Mouse (Mus musculus) liver, embryonic 11.5 days (tissue): ENCODE data around the gene Crtc1. TPM values are rescaled to one million over a fixed set of nuclear protein-coding genes. Genes with fewer than 3 reads are reported as not detected.

Experiments
- ATAC-seq: fragments of 200-750 bp; cut with Nextera tagmentation; replicated peaks from 2 replicates; pipeline ENCODE4 v1.8.0; 2017; ENCODE audit warnings: moderate number of reproducible peaks, mild to moderate bottlenecking, moderate TSS enrichment, moderate library complexity; ENCODE audit not compliant: low FRiP score
- DNase-seq: peaks from one replicate; pipeline ENCODE4 v3.0.0-alpha.2; 2017; ENCODE audit warnings: low spot score
- H3K27ac ChIP-seq: fragments of 300-500 bp; sonication (generic); 2 replicates; pipeline ENCODE4 v1.5.1; 2014; ENCODE audit warnings: mild to moderate bottlenecking, low read depth, low read length, control low read depth
- H3K27me3 ChIP-seq: fragments of 300-500 bp; sonication (generic); replicated peaks from 2 replicates; pipeline ENCODE4 v1.6.1; 2014; ENCODE audit warnings: low read length, mixed read lengths; ENCODE audit not compliant: control insufficient read depth, insufficient read depth
- H3K36me3 ChIP-seq: fragments of 300-500 bp; sonication (generic); 2 replicates; pipeline ENCODE4 v1.6.1; 2014; ENCODE audit warnings: mild to moderate bottlenecking, low read length, moderate library complexity, mixed read lengths; ENCODE audit not compliant: control insufficient read depth, insufficient read depth
- H3K4me1 ChIP-seq: fragments of 300-500 bp; sonication (generic); replicated peaks from 2 replicates; pipeline ENCODE4 v1.6.1; 2014; ENCODE audit warnings: low read length, mixed read lengths; ENCODE audit not compliant: control insufficient read depth, insufficient read depth
- H3K4me2 ChIP-seq: fragments of 300-500 bp; sonication (generic); 2 replicates; pipeline ENCODE4 v1.6.1; 2014; ENCODE audit warnings: mild to moderate bottlenecking, control low read depth, moderate library complexity
- H3K4me3 ChIP-seq: fragments of 300-500 bp; sonication (generic); 2 replicates; pipeline ENCODE4 v1.5.1; 2014; ENCODE audit warnings: low read depth, low read length, control low read depth
- H3K9ac ChIP-seq: fragments of 300-500 bp; sonication (generic); 2 replicates; pipeline ENCODE4 v1.6.1; 2014; ENCODE audit warnings: low read depth, low read length, control low read depth
- H3K9me3 ChIP-seq: fragments of 300-500 bp; sonication (generic); 2 replicates; pipeline ENCODE4 v1.6.1; 2016; ENCODE audit warnings: low read length, inconsistent platforms, mixed read lengths; ENCODE audit not compliant: control insufficient read depth
- WGBS: fragments of 180-500 bp; shearing (Covaris S2); extraction: QIAGEN DNeasy Blood & Tissue Kit; methylation state at CpG from one replicate; pipeline ENCODE4 v1.1.7; 2014; 5-methylcytosine and 5-hydroxymethylcytosine counted together
- polyA plus RNA-seq: library from polyadenylated mRNA; unstranded; fragments of >200 nt; fragmentation: Nextera tagmentation; extraction: Ambion mirVana; gene quantifications from 2 replicates; pipeline ENCODE4 v1.2.1, GENCODE M21; 2014

Crtc1 gene
- polyA plus RNA-seq, 1 experiment from 2014 or later, result 11.3 TPM

- Histone ChIP-seq H3K9ac (no peak overlapping the region), H3K4me1 (peaks cover 9% of the 10 kb centered on the region), H3K36me3 (no peaks in the 10 kb centered on the region), H3K27ac (no peak overlapping the region), H3K27me3 (no peaks in the 10 kb centered on the region), H3K4me2 (no peak overlapping the region), H3K4me3 (no peak overlapping the region), H3K9me3 (no peaks in the 10 kb centered on the region)
- DNase-seq (no peak), ATAC-seq (no peak)
- 55% methylated on average over 4 of the region's 4 CpGs for WGBS
Measured at GRCm38 (mm10) chr8:70360769-70361168, 78.6 kb downstream of the Crtc1 start.

DNA sequence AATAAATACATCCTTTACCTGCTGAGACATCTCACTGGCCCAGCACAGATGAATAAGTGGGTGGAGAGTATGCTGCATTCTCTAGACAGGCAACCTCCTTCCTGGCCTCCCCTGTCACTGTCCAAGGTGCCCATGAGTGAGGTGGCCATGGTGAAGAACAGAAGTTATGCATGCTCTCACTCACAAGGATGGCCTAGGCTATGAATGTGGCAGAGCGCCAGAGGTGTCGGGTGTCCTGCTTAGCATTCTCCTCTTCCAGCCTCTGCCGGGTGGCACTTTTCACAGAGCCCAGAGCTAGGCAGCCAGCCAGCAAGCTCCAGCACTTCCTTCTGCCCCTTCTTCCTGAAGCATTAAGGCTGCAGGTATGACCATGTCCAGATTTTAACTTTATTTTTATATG is 80.0 kb downstream of the Crtc1 start:
- 70% methylated on average over 3 of the region's 3 CpGs for WGBS
- Histone ChIP-seq H3K4me2 (no peak overlapping the region), H3K27me3 (no peaks in the 10 kb centered on the region), H3K36me3 (no peaks in the 10 kb centered on the region), H3K4me1 (peaks cover 18% of the 10 kb centered on the region), H3K4me3 (no peak overlapping the region), H3K9me3 (no peaks in the 10 kb centered on the region), H3K9ac (no peak overlapping the region), H3K27ac (no peak overlapping the region)
- DNase-seq (no peak), ATAC-seq (no peak)

DNA sequence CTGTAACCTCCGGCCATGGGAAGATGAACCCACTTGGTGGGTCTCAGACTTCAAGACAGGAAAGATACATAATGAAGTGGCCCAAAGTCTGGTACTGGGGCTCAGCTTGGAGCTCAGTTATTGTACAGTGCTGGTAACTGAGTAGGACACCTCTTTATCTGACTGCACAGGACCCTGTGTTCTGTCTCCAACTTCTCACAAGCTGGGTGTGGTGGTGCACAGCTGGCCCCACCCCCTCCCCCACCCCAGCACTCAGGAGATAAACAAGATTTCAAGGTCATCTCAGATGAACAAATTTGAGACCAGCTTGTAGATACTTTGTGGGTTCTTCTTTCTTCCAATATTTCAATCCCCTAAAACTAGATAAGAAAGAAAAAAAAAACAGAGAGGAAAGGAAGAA is 83.3 kb downstream of the Crtc1 start:
- Histone ChIP-seq H3K4me2 (peak overlapping the region; percentile 56), H3K4me1 (peaks cover 38% of the 10 kb centered on the region), H3K9ac (peak overlapping the region; percentile 52), H3K27ac (peak overlapping the region; percentile 87), H3K36me3 (no peaks in the 10 kb centered on the region), H3K4me3 (no peak overlapping the region), H3K9me3 (no peaks in the 10 kb centered on the region), H3K27me3 (no peaks in the 10 kb centered on the region)
- peak; percentile 83 for ATAC-seq
- DNase-seq, result no peak
- WGBS, result 59% methylated on average over 1 of the region's 1 CpGs

- ATAC-seq (no peak), DNase-seq (no peak)
- Histone ChIP-seq H3K4me3 (peak overlapping the region; percentile 96), H3K9ac (peak overlapping the region; percentile 100), H3K27me3 (no peaks in the 10 kb centered on the region), H3K4me2 (peak overlapping the region; percentile 81), H3K27ac (peak overlapping the region; percentile 93), H3K36me3 (peaks cover 3% of the 10 kb centered on the region; the same call in 1 of the 2 replicates), H3K9me3 (no peaks in the 10 kb centered on the region), H3K4me1 (peaks cover 58% of the 10 kb centered on the region)
- 62% methylated on average over 4 of the region's 4 CpGs for WGBS
Measured at GRCm38 (mm10) chr8:70354004-70354403, 85.4 kb downstream of the Crtc1 start.

- Histone ChIP-seq H3K27ac (peak within 1 kb of the TSS; percentile 93), H3K4me2 (peak within 1 kb of the TSS; percentile 99), H3K9ac (peak within 1 kb of the TSS; percentile 100), H3K4me3 (peak within 1 kb of the TSS; percentile 96), H3K36me3 (peaks cover 7% of the 10 kb centered on the region; the same call in 1 of the 2 replicates), H3K4me1 (peaks cover 65% of the 10 kb centered on the region), H3K9me3 (no peaks in the 10 kb centered on the region), H3K27me3 (no peaks in the 10 kb centered on the region)
- ATAC-seq (peak; percentile 84), DNase-seq (peak; percentile 98)
- 1% methylated on average over 63 of the region's 69 CpGs for WGBS
Measured at GRCm38 (mm10) chr8:70353194-70353817, 86.1 kb downstream of the Crtc1 start, which contains the start of gene Upf1. TSS of gene Upf1 (minus strand) at chr8:70353278.

GRCm38 (mm10) chr8:70352657-70353151 is 86.7 kb downstream of the Crtc1 start:
- WGBS, result under 1% methylated on average over 64 of the region's 64 CpGs
- Histone ChIP-seq H3K27ac (peak overlapping the region; percentile 93), H3K4me1 (peaks cover 69% of the 10 kb centered on the region), H3K27me3 (no peaks in the 10 kb centered on the region), H3K9me3 (no peaks in the 10 kb centered on the region), H3K36me3 (peaks cover 9% of the 10 kb centered on the region; the same call in 1 of the 2 replicates), H3K4me3 (peak overlapping the region; percentile 96), H3K4me2 (peak overlapping the region; percentile 99), H3K9ac (peak overlapping the region; percentile 100)
- ATAC-seq (peak; percentile 16; the same call in 1 of the 2 replicates), DNase-seq (peak; percentile 74)

DNA sequence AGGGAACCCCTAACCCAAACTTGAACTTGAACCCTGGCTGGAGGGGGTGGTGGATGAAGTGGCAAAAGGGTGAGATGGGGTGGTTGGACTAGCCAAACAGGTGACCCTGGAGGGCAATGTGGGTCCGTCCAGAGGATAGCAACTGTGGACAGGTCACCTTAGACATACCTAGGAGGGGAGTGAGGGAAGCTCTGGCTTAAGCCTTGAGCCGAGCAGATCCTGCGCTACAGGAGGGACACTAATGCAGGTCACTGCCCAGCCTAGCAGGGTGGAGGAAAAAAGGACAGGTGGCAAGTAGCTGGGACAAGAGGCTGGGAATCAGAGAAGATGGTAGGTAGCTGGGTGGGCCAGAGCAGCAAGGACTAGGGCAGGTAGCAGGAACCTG is 87.4 kb downstream of the Crtc1 start:
- Histone ChIP-seq H3K4me1 (peaks cover 73% of the 10 kb centered on the region), H3K4me3 (peak overlapping the region; percentile 96), H3K4me2 (peak overlapping the region; percentile 99), H3K9ac (peak overlapping the region; percentile 100), H3K27me3 (no peaks in the 10 kb centered on the region), H3K36me3 (peaks cover 9% of the 10 kb centered on the region; the same call in 1 of the 2 replicates), H3K27ac (peak overlapping the region; percentile 93), H3K9me3 (no peaks in the 10 kb centered on the region)
- WGBS, result 9% methylated on average over 3 of the region's 3 CpGs
- DNase-seq (no peak), ATAC-seq (no peak)

- H3K4me1 ChIP-seq, result peaks cover 69% of the 10 kb centered on the region
- WGBS, result 45% methylated on average over 15 of the region's 15 CpGs
- H3K4me3 ChIP-seq, result peak overlapping the region; percentile 96
- H3K36me3 ChIP-seq, result peaks cover 9% of the 10 kb centered on the region; the same call in 1 of the 2 replicates
- H3K4me2 ChIP-seq, result peak overlapping the region; percentile 99
- peak overlapping the region; percentile 100 for H3K9ac ChIP-seq
- no peaks in the 10 kb centered on the region for H3K9me3 ChIP-seq
- H3K27me3 ChIP-seq, result no peaks in the 10 kb centered on the region
- H3K27ac ChIP-seq, result no peak overlapping the region
- ATAC-seq (no peak), DNase-seq (no peak)
Measured at GRCm38 (mm10) chr8:70351035-70351999, 88.1 kb downstream of the Crtc1 start.
